Mouse (Mus musculus): Measurements from ENCODE around the gene Speg. TPM values are rescaled to one million over a fixed set of nuclear protein-coding genes. Genes with fewer than 3 reads are reported as not detected.
A peak's percentile ranks its signal among the peaks of the same experiment; 100 is the strongest.

The Speg gene
- polyA plus RNA-seq, 1 experiment from 2014 or later: 15.6 TPM

DNA sequence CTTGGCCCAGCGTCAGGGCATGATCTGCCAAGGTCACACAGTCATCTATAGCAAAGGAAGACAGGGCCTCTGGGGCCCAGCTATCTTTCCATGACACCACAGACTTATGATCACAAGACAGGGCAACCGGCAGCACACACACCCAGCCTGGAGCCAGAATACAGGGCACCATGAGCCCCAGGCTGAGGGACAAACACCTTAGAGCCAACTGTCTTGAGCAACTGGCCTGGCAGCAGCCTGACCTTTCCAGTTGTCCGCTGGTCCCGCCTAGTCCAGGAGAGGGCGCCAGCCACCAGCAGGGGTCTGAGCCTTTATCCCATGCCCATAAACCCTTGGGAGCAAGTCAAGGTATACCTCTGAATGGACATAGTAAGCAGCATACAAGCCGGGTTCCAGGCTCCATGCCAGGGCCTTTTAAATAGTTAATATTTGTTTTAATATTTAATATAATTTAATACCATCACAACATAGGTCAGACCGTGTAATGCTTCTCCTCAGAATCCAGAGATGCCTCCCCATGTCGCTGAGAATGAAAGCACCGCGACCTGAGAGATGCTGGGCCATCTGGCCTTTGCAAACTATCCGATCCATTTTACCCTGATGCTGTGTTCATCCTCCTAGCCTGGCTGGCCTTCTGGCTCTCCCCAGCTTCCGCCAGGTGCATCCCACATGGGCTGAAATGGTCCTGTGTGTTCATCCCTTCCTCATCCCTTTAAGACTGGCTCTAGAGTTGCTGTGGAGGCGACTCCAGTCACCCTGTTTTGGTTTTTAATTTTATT lies 3.6 kb upstream of the Speg start:
- H3K36me3 ChIP-seq (ENCODE audit: control insufficient read depth, insufficient read depth, low read length): no peaks in the 10 kb centered on the region
- no peak for ATAC-seq (ENCODE audit: low FRiP score, low TSS enrichment)

DNA sequence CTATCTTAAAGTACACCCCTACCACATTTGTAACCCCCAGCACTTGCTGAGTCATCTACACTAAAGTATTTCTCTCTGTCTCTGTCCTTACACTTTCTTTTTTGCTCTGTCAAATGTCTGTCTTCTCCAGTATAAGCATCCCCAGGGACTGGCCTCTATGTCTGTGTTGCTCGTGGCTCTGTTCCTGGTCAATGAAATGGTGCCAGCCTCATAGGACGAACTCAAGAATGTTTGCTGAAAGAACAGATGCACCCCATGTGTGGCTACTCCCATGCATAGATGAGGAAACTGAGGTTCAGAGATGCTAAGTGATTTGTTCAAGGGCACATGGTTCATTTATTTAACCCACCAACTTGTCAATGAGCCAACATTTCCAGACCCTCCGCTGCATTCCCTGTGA lies 2.6 kb upstream of the Speg start:
- H3K36me3 ChIP-seq (ENCODE audit: control insufficient read depth, insufficient read depth, low read length): no peaks in the 10 kb centered on the region
- H3K27ac ChIP-seq (replicated peaks; ENCODE audit: low read depth, low read length): peak overlapping the region; percentile 65
- DNase-seq (no peak), ATAC-seq (ENCODE audit: low FRiP score, low TSS enrichment) (no peak)
- peaks cover 24% of the 10 kb centered on the region; the same call in 1 of the 2 replicates for H3K4me1 ChIP-seq (ENCODE audit: control insufficient read depth, insufficient read depth, low read length)
- no peaks in the 10 kb centered on the region for H3K9me3 ChIP-seq (ENCODE audit: control insufficient read depth, low read length)
- H3K9ac ChIP-seq (replicated peaks; ENCODE audit: low read length): no peak overlapping the region
- WGBS: 79% methylated on average over 3 of the region's 3 CpGs
- H3K27me3 ChIP-seq (ENCODE audit: control insufficient read depth, insufficient read depth, low read length): peaks cover 2% of the 10 kb centered on the region
- no peak overlapping the region for H3K4me2 ChIP-seq (ENCODE audit: low read length)
- H3K4me3 ChIP-seq (replicated peaks; ENCODE audit: low read depth, low read length): no peak overlapping the region

More for the DNA sequence above, 3.6 kb upstream of the Speg start:
- Histone ChIP-seq H3K4me1 (ENCODE audit: control insufficient read depth, insufficient read depth, low read length) (peaks cover 24% of the 10 kb centered on the region; the same call in 1 of the 2 replicates), H3K9ac (replicated peaks; ENCODE audit: low read length) (no peak overlapping the region), H3K4me2 (ENCODE audit: low read length) (no peak overlapping the region), H3K9me3 (ENCODE audit: control insufficient read depth, low read length) (no peaks in the 10 kb centered on the region), H3K27ac (replicated peaks; ENCODE audit: low read depth, low read length) (no peak overlapping the region), H3K4me3 (replicated peaks; ENCODE audit: low read depth, low read length) (no peak overlapping the region), H3K27me3 (ENCODE audit: control insufficient read depth, insufficient read depth, low read length) (no peaks in the 10 kb centered on the region; the same call in 1 of the 2 replicates)
- peak; percentile 53 for DNase-seq
- WGBS: 56% methylated on average over 13 of the region's 13 CpGs

DNA sequence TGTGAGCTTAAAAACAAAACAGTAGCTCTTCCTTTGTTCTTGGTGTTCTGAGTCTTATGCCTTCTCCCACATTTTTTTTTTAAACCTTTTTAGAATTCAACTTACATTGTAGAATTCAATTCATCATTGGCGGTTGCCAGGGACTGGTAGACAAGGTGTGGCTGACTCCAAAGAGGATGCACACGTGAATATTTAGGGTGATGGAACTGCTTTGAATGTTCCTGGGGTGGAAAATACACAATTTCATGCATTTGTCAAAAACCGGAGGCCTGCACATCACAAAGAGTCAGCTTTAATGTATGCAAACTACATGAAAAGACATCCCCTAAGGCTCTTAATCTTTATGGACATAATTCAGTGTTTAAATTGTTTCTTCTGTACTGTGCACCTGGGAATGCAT lies 1.8 kb upstream of the Speg start:
- H3K36me3 ChIP-seq (ENCODE audit: control insufficient read depth, insufficient read depth, low read length): no peaks in the 10 kb centered on the region
- H3K9me3 ChIP-seq (ENCODE audit: control insufficient read depth, low read length): no peaks in the 10 kb centered on the region
- ATAC-seq (ENCODE audit: low FRiP score, low TSS enrichment) (peak; percentile 43; the same call in 1 of the 2 replicates), DNase-seq (peak; percentile 67)
- H3K27me3 ChIP-seq (ENCODE audit: control insufficient read depth, insufficient read depth, low read length): peaks cover 2% of the 10 kb centered on the region
- H3K4me1 ChIP-seq (ENCODE audit: control insufficient read depth, insufficient read depth, low read length): peaks cover 24% of the 10 kb centered on the region; the same call in 1 of the 2 replicates
- WGBS: 17% methylated on average over 3 of the region's 3 CpGs
- H3K4me3 ChIP-seq (replicated peaks; ENCODE audit: low read depth, low read length): no peak overlapping the region
- H3K4me2 ChIP-seq (ENCODE audit: low read length): no peak overlapping the region
- peak overlapping the region; percentile 65 for H3K27ac ChIP-seq (replicated peaks; ENCODE audit: low read depth, low read length)
- no peak overlapping the region for H3K9ac ChIP-seq (replicated peaks; ENCODE audit: low read length)

DNA sequence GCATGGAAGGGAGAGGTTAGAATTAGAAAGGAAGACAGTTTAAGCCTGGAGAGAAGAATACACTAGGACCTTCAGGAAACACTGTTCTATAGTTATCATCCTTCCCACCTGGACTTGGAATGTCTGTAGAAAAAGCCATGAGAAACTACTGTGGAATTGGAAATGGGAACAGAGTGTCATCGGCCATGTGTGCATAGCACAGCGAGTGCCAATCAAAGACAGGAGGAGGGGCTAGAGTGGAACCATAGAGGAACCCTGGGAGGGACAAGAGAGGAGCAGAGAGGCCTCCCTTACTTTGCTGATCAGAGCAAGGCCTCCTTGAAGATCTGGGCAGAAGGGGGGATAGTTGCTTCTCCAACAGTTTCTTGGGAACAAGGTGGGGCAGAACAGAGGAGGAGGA lies 4.1 kb downstream of the Speg start:
- H3K4me2 ChIP-seq (ENCODE audit: low read length): no peak overlapping the region
- no peak overlapping the region for H3K9ac ChIP-seq (replicated peaks; ENCODE audit: low read length)
- H3K4me3 ChIP-seq (replicated peaks; ENCODE audit: low read depth, low read length): no peak overlapping the region
- H3K27ac ChIP-seq (replicated peaks; ENCODE audit: low read depth, low read length): no peak overlapping the region
- no peaks in the 10 kb centered on the region for H3K9me3 ChIP-seq (ENCODE audit: control insufficient read depth, low read length)
- WGBS: 69% methylated on average over 2 of the region's 2 CpGs
- H3K36me3 ChIP-seq (ENCODE audit: control insufficient read depth, insufficient read depth, low read length): no peaks in the 10 kb centered on the region
- no peak for ATAC-seq (ENCODE audit: low FRiP score, low TSS enrichment)
- peaks cover 25% of the 10 kb centered on the region for H3K4me1 ChIP-seq (ENCODE audit: control insufficient read depth, insufficient read depth, low read length)
- H3K27me3 ChIP-seq (ENCODE audit: control insufficient read depth, insufficient read depth, low read length): peaks cover 2% of the 10 kb centered on the region
- no peak for DNase-seq

DNA sequence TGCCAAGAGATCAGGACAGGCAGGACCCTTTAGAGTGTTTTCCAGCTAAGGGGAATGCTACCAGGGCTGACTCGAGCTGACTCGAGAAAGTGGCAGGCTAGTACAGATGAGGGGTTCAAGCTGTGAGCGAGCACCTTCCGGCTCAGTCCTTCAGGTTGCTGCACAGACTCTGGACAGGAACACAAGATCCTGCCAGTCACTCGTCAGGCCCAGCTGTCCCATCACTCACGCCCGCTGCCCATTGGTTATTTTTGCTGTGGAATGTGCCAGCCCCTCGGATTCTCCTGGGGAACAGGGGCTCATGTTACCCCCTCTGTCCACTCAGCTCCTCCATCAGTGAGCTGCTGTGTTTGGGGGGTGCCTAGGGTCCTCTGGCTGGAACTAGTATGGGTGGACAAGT lies 4.8 kb downstream of the Speg start:
- ATAC-seq (ENCODE audit: low FRiP score, low TSS enrichment) (no peak), DNase-seq (no peak)
- peaks cover 6% of the 10 kb centered on the region for H3K27me3 ChIP-seq (ENCODE audit: control insufficient read depth, insufficient read depth, low read length)

DNA sequence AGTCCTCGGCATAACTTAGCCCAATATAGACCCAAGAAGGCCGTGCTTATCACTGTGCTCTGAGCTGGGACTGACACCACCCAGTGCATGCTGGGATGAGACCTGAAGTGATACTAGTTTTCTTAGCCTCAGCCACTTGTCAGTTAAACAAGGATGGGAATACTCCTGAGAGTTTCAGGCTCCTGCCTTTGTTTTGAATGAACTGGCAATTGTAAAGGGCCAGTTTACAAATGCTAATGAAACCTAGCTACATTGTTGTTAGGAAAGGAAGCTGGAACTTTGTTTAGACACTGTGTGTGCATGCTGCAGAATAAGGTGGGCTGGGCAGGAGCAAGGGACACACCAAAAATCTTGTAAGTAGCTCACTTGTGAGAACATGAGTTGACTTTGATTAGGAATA lies 5.9 kb downstream of the Speg start:
- no peak overlapping the region for H3K9ac ChIP-seq (replicated peaks; ENCODE audit: low read length)

More for the DNA sequence above, 4.8 kb downstream of the Speg start:
- WGBS: 78% methylated on average over 8 of the region's 8 CpGs
- H3K4me2 ChIP-seq (ENCODE audit: low read length): no peak overlapping the region
- H3K4me3 ChIP-seq (replicated peaks; ENCODE audit: low read depth, low read length): no peak overlapping the region
- H3K9ac ChIP-seq (replicated peaks; ENCODE audit: low read length): no peak overlapping the region
- H3K36me3 ChIP-seq (ENCODE audit: control insufficient read depth, insufficient read depth, low read length): no peaks in the 10 kb centered on the region
- H3K9me3 ChIP-seq (ENCODE audit: control insufficient read depth, low read length): no peaks in the 10 kb centered on the region
- H3K27ac ChIP-seq (replicated peaks; ENCODE audit: low read depth, low read length): no peak overlapping the region
- peaks cover 28% of the 10 kb centered on the region for H3K4me1 ChIP-seq (ENCODE audit: control insufficient read depth, insufficient read depth, low read length)

DNA sequence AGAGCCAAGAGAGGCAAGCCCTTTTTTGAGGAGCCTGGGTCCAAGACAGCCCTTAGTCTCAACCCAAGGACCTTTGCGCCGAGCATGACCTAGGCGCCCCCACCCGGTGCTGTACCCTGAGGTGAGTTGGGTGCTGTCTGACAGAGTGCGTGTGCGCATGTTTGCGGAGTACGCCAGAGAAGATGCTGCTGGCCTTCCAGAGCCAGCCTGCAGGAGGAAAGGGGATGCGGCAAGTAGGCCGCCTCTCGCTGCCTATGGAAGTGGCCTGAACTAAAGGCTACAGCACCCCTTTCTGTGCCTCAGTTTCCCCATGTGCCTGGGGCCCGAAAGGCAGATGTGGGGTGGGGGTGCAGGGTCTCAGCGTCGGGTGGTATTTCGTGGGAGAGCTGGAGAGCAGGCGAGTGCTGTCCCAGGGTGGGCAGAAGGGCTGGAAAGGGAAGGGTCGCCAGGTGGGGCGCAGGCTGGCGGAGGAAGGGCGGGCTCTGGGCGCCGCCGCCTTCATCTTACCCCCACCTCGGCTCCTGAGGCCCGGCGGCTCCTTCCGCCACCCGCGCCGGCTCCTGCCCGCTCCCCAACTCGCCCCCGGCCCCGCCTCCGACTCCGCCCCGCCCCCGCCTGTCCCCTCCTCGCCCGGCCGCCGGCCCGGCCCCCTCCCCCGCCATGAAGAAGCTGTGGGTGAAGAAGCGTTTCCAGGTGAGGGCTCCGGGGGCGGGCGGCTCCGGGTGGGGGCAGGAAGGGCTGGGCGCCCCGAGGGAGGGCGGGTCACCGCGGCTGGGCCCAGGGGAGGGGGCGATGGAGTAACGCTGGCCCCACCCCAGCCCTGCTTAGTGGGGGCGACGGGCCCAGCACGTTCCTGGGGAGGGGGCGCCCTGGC lies 6.6 kb downstream of the Speg start:
- Histone ChIP-seq H3K4me3 (replicated peaks; ENCODE audit: low read depth, low read length) (peak overlapping the region; percentile 67), H3K36me3 (ENCODE audit: control insufficient read depth, insufficient read depth, low read length) (no peaks in the 10 kb centered on the region), H3K4me2 (ENCODE audit: low read length) (peak overlapping the region; percentile 90), H3K9me3 (ENCODE audit: control insufficient read depth, low read length) (no peaks in the 10 kb centered on the region), H3K4me1 (ENCODE audit: control insufficient read depth, insufficient read depth, low read length) (peaks cover 36% of the 10 kb centered on the region), H3K27ac (replicated peaks; ENCODE audit: low read depth, low read length) (peak overlapping the region; percentile 82), H3K27me3 (ENCODE audit: control insufficient read depth, insufficient read depth, low read length) (peaks cover 7% of the 10 kb centered on the region; the same call in 1 of the 2 replicates), H3K9ac (replicated peaks; ENCODE audit: low read length) (peak overlapping the region; percentile 79)
- WGBS: 3% methylated on average over 50 of the region's 60 CpGs
- peak; percentile 77 for DNase-seq
- ATAC-seq (ENCODE audit: low FRiP score, low TSS enrichment): peak; percentile 58

More for the DNA sequence above, 5.9 kb downstream of the Speg start:
- H3K4me1 ChIP-seq (ENCODE audit: control insufficient read depth, insufficient read depth, low read length): peaks cover 30% of the 10 kb centered on the region
- H3K27ac ChIP-seq (replicated peaks; ENCODE audit: low read depth, low read length): no peak overlapping the region
- no peak overlapping the region for H3K4me3 ChIP-seq (replicated peaks; ENCODE audit: low read depth, low read length)
- no peaks in the 10 kb centered on the region for H3K9me3 ChIP-seq (ENCODE audit: control insufficient read depth, low read length)
- DNase-seq (no peak), ATAC-seq (ENCODE audit: low FRiP score, low TSS enrichment) (no peak)
- H3K36me3 ChIP-seq (ENCODE audit: control insufficient read depth, insufficient read depth, low read length): no peaks in the 10 kb centered on the region
- no peak overlapping the region; the same call in 1 of the 2 replicates for H3K4me2 ChIP-seq (ENCODE audit: low read length)
- 54% methylated on average over 2 of the region's 2 CpGs for WGBS
- H3K27me3 ChIP-seq (ENCODE audit: control insufficient read depth, insufficient read depth, low read length): peaks cover 6% of the 10 kb centered on the region

DNA sequence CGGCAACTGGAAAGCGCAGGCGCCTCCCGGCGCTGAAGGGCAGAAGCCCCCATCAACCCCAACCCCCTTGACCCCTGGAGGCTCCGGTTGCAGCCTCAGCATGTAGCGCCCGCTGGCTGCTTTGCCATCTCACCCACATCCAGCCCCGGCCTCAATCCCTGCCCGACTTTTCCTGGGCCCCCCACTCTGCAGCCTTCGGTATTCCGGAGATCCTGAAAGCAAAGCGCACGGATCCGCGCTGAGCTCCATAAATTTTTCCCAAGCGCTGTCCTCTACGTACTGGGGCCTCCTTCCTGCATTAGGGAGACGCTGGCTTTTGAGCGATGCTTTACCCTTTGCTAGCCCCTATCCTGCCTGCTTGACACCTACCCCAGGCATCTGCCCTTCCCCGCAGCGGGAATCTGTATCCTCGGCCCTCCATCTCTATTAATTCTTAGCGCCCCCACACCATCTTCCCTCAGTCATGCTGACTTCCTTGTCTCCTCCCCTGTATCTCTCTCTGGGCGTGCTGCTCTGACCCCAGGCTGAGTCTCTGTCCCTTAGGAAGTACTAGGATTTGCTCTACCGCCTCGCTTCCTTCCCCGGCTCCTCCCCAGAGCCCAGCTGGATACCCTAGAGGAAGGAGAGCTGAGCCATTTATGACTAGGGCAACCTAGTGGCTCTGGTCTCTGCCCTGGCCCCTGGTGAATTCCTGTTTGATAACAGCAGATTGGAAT lies 7.4 kb downstream of the Speg start:
- ATAC-seq (ENCODE audit: low FRiP score, low TSS enrichment): peak; percentile 21; the same call in 1 of the 2 replicates
- H3K4me1 ChIP-seq (ENCODE audit: control insufficient read depth, insufficient read depth, low read length): peaks cover 41% of the 10 kb centered on the region
- WGBS: under 1% methylated on average over 28 of the region's 28 CpGs

More for the DNA sequence above, 7.4 kb downstream of the Speg start:
- H3K9me3 ChIP-seq (ENCODE audit: control insufficient read depth, low read length): no peaks in the 10 kb centered on the region
- peak overlapping the region; percentile 90 for H3K4me2 ChIP-seq (ENCODE audit: low read length)
- peak overlapping the region; percentile 79 for H3K9ac ChIP-seq (replicated peaks; ENCODE audit: low read length)
- DNase-seq: peak; percentile 66
- peak overlapping the region; percentile 82 for H3K27ac ChIP-seq (replicated peaks; ENCODE audit: low read depth, low read length)
- no peaks in the 10 kb centered on the region for H3K36me3 ChIP-seq (ENCODE audit: control insufficient read depth, insufficient read depth, low read length)
- H3K4me3 ChIP-seq (replicated peaks; ENCODE audit: low read depth, low read length): peak overlapping the region; percentile 67
- peaks cover 12% of the 10 kb centered on the region for H3K27me3 ChIP-seq (ENCODE audit: control insufficient read depth, insufficient read depth, low read length)

Data from midbrain, embryonic 14.5 days (tissue).